Mouse (Mus musculus): ENCODE data around the gene Rhox2f. TPM values are rescaled to one million over a fixed set of nuclear protein-coding genes. Genes with fewer than 3 reads are reported as not detected.
"Not testable (repeated sequence)": the region's sequence is repeated elsewhere in the genome, so short reads cannot be mapped to it uniquely, and the experiment has no call there.

Rhox2f gene
- total RNA-seq (2021) = not detected
- long read RNA-seq, experiment 1 = 0 reads
- long read RNA-seq, experiment 2 = 0 reads

DNA sequence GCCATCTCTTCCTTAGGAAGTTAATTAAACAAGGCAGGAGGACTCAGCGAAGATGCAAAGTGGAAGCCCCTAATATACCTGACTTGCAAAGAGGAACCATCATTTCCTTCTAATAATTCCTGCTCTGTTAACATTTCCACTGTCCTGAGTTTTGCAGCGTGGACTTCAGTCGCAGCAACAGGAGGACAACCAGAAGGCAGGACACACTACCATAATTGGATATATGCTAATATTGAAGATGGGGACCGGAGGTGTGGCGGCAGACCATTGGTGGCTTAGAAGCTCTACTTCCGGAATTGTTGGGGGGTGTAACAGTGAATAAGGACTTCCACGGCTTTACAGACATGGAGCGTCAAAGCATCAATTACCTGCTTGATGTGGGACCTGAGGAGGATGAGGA is at the start of gene Rhox2f:
Gene Rhox2f (plus strand): TSS at position 301 of the 400 bp plus-strand sequence.
- DNase-seq (ENCODE audit: low spot score in 2 of 2) = not testable (repeated sequence)

DNA sequence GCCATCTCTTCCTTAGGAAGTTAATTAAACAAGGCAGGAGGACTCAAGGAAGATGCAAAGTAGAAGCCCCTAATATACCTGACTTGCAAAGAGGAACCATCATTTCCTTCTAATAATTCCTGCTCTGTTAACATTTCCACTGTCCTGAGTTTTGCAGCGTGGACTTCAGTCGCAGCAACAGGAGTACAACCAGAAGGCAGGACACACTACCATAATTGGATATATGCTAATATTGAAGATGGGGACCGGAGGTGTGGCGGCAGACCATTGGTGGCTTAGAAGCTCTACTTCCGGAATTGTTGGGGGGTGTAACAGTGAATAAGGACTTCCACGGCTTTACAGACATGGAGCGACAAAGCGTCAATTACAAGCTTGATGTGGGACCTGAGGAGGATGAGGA is 41.1 kb upstream of the Rhox2f start, which contains the start of gene Rhox2e:
Gene Rhox2e (plus strand): TSS at position 301 of the 400 bp plus-strand sequence.
- not testable (repeated sequence) for DNase-seq (ENCODE audit: low spot score in 2 of 2)

DNA sequence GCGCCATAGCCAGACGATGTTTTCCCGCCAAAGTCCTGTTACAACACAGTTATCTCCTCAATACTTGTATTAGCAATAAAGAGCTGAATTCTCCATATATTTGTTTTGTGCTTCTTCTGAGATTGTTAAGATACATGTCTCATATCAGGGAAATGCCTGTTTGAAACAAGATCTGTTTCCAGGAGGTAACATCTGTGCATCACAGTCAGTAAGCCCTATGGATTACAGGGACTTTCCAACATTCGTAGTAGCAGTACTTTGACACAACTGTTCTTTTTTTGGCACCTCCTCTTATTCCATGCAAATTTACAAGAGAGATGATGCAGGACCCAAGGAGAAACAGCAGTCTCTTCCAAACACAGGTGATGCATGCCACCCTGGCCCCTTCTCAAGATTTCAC is 29.5 kb upstream of the Rhox2f start, which contains the start of gene Rhox3e:
Gene Rhox3e (plus strand): TSS at position 301 of the 400 bp plus-strand sequence.
- not testable (repeated sequence) for DNase-seq (ENCODE audit: low spot score in 2 of 2)

DNA sequence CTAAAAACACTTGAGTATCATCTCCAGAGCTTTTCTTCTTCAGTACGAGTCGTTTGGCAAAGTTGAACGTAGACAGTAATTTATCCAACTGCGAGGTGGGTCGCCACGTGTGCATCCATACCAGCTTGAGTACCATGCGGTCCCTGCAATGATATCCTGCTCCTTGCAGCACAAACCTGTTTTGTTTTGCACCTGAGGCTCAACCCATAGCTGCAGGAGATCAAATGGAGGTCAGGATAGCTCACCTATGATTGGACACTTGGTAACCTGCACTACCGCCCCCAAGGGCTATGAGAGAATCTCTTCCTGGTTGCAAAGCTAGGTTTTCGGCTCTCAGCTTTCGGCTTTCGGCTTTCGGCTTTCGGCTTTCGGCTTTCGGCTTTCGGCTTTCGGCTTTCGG is 14.1 kb upstream of the Rhox2f start, which contains the start of gene Rhox4e:
Gene Rhox4e (plus strand): TSS at position 301 of the 400 bp plus-strand sequence.
- not testable (repeated sequence) for DNase-seq (ENCODE audit: low spot score in 2 of 2)

DNA sequence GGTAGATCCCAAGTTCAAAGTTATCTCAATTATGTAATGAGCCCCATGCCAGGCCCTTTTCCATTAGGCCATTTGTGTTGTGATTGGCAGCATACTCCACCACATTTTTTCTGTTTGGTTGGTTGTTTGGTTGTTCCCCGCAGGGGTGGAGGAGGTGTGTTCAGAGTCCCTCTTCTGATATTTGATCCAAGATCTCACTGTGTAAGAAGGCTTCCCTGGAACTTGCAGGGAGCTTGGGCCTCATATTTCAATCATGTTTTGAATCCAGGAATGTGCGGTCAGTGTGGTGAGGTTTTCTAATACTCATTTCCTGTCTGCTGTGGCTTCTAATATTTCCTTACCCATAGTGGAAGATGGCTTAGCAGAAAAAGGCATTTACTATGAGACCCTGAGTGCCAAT is 1.4 kb downstream of the Rhox2f start:
- not testable (repeated sequence) for DNase-seq (ENCODE audit: low spot score in 2 of 2)

DNA sequence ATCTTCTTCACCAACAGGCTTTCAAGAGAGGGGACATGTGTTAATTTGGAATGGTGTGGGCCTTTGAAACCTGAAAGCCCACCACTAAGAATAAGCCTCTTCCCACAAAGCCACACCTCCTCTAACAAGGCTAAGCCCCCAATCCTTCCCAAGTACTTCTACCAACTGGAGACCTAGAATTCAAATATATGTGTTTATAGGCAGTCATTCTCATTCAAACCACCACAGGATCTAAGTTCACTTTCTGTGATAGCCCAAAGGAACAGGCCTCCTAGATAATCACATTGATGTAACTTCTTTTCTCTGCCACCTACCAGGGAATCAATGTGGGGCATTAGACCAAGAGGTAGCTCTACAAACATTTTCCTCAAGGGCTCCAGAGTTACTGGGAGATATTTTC is 9.5 kb downstream of the Rhox2f start, which contains the start of gene Rhox3f:
Gene Rhox3f (plus strand): TSS at position 301 of the 400 bp plus-strand sequence.
- DNase-seq (ENCODE audit: low spot score in 2 of 2) = not testable (repeated sequence)

DNA sequence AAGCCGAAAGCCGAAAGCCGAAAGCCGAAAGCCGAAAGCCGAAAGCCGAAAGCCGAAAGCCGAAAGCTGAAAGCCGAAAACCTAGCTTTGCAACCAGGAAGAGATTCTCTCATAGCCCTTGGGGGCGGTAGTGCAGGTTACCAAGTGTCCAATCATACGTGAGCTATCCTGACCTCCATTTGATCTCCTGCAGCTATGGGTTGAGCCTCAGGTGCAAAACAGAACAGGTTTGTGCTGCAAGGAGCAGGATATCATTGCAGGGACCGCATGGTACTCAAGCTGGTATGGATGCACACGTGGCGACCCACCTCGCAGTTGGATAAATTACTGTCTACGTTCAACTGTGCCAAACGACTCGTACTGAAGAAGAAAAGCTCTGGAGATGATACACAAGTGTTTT is 36.4 kb downstream of the Rhox2f start, which contains the start of gene Rhox4f:
Gene Rhox4f (minus strand): TSS at position 101 of the 400 bp plus-strand sequence.
- not testable (repeated sequence) for DNase-seq (ENCODE audit: low spot score in 2 of 2)

Other genes starting within 250 kb of the Rhox2f start
- gene Rhox3a2, start 191.4 kb upstream of the Rhox2f start, total RNA-seq (2021) = not detected
- not detected for gene Rhox4a2, start 180.6 kb upstream of the Rhox2f start, total RNA-seq (2021)
- not detected for gene Rhox2b, start 159.3 kb upstream of the Rhox2f start, total RNA-seq (2021)
- not detected for gene Rhox4b, start 138.9 kb upstream of the Rhox2f start, total RNA-seq (2021)
- gene Rhox2c, start 117.7 kb upstream of the Rhox2f start, total RNA-seq (2021) = not detected
- gene Rhox3c, start 112.8 kb upstream of the Rhox2f start, total RNA-seq (2021) = not detected
- not detected for gene Rhox4c, start 91.1 kb upstream of the Rhox2f start, total RNA-seq (2021)
- gene Rhox2d, start 78.0 kb upstream of the Rhox2f start, total RNA-seq (2021) = not detected
- gene Rhox4d, start 57.0 kb upstream of the Rhox2f start, total RNA-seq (2021) = not detected
- gene Rhox2e, start 41.0 kb upstream of the Rhox2f start, total RNA-seq (2021) = not detected
- gene Rhox3e, start 29.4 kb upstream of the Rhox2f start, total RNA-seq (2021) = not detected
- not detected for gene Rhox4e, start 14.0 kb upstream of the Rhox2f start, total RNA-seq (2021)
- gene Rhox3f, start 9.6 kb downstream of the Rhox2f start, total RNA-seq (2021) = not detected
- not detected for gene Rhox4f, start 36.3 kb downstream of the Rhox2f start, total RNA-seq (2021)
- not detected for gene Rhox3g, start 57.2 kb downstream of the Rhox2f start, total RNA-seq (2021)
- not detected for gene Rhox2g, start 72.1 kb downstream of the Rhox2f start, total RNA-seq (2021)
- not detected for gene Rhox4g, start 79.9 kb downstream of the Rhox2f start, total RNA-seq (2021)
- gene Rhox3h, start 97.4 kb downstream of the Rhox2f start, total RNA-seq (2021) = not detected
- not detected for gene Rhox2h, start 101.9 kb downstream of the Rhox2f start, total RNA-seq (2021)
- not detected for gene Rhox5, start 233.4 kb downstream of the Rhox2f start, total RNA-seq (2021)